ENCODE assay signal across 20 mouse cellular contexts in genomic region chr4:79265044-79265443, GRCm38 (mm10).
DNase-seq lines count a peak whose midpoint lies in the region; ATAC-seq and TF ChIP-seq lines count a peak whose summit lies in the region.
"Had no signal": no experiment of that assay in that cellular context is flagged by ENCODE, and none has a peak within 500 bp of the region (broad histone marks: within the 10 kb centered on the region; RNA-seq: fewer than 3 reads in every experiment).

No protein-coding gene starts in this region.

- H3K4me2 ChIP-seq in embryonic facial prominence, embryonic 14.5 days (ENCODE audit: low read depth, low read length): no peak overlapping the region
- no peak overlapping the region for H3K4me2 ChIP-seq in midbrain, embryonic 13.5 days (replicated peaks)
- no peak overlapping the region for H3K4me2 ChIP-seq in midbrain, embryonic 16.5 days (ENCODE audit: low read length)
- no peak overlapping the region for H3K4me2 ChIP-seq in forebrain, embryonic 15.5 days (replicated peaks)
- H3K4me2 ChIP-seq in intestine, postnatal 0 days (replicated peaks; ENCODE audit: low read depth): no peak overlapping the region
- H3K4me2 ChIP-seq: heart, embryonic 11.5 days; limb, embryonic 12.5 days; liver, embryonic 13.5 days; neural tube, embryonic 13.5 days had no signal

- H3K9me3 ChIP-seq in embryonic facial prominence, embryonic 14.5 days (ENCODE audit: control insufficient read depth, low read length): no peaks in the 10 kb centered on the region
- no peaks in the 10 kb centered on the region for H3K9me3 ChIP-seq in embryonic facial prominence, embryonic 10.5 days
- no peaks in the 10 kb centered on the region for H3K9me3 ChIP-seq in midbrain, embryonic 13.5 days
- H3K9me3 ChIP-seq in midbrain, embryonic 16.5 days (replicated peaks; ENCODE audit: control insufficient read depth, low read length, poor library complexity, severe bottlenecking): no peaks in the 10 kb centered on the region
- no peaks in the 10 kb centered on the region for H3K9me3 ChIP-seq in forebrain, embryonic 15.5 days
- H3K9me3 ChIP-seq in intestine, postnatal 0 days (ENCODE audit: control insufficient read depth): no peaks in the 10 kb centered on the region
- H3K9me3 ChIP-seq: limb, embryonic 12.5 days; liver, embryonic 13.5 days; neural tube, embryonic 13.5 days had no signal

- WGBS in embryonic facial prominence, embryonic 14.5 days: 64% methylated on average over 1 of the region's 1 CpGs
- WGBS in embryonic facial prominence, embryonic 10.5 days: 92% methylated on average over 1 of the region's 1 CpGs
- 72% methylated on average over 1 of the region's 1 CpGs for WGBS in midbrain, embryonic 13.5 days
- 89% methylated on average over 1 of the region's 1 CpGs for WGBS in midbrain, embryonic 16.5 days
- WGBS in forebrain, embryonic 15.5 days: 45% methylated on average over 1 of the region's 1 CpGs
- 71% methylated on average over 1 of the region's 1 CpGs for WGBS in intestine, postnatal 0 days

- no peak; the same call in 1 of the 2 replicates for ATAC-seq in embryonic facial prominence, embryonic 14.5 days (ENCODE audit: low read depth)
- ATAC-seq in midbrain, embryonic 13.5 days: peak; percentile 66; the same call in 1 of the 2 replicates
- ATAC-seq in midbrain, embryonic 16.5 days: no peak
- ATAC-seq in forebrain, embryonic 15.5 days (replicated peaks): peak; percentile 93
- 0 out of 2 replicates have a peak, but pooled peaks have one; percentile 31 for ATAC-seq in intestine, postnatal 0 days

- H3K36me3 ChIP-seq in embryonic facial prominence, embryonic 14.5 days (ENCODE audit: control insufficient read depth, insufficient read depth, low read length): no peaks in the 10 kb centered on the region
- H3K36me3 ChIP-seq in embryonic facial prominence, embryonic 10.5 days (replicated peaks): no peaks in the 10 kb centered on the region
- H3K36me3 ChIP-seq in midbrain, embryonic 13.5 days: no peaks in the 10 kb centered on the region
- H3K36me3 ChIP-seq in midbrain, embryonic 16.5 days (ENCODE audit: control insufficient read depth, insufficient read depth, low read length): no peaks in the 10 kb centered on the region
- no peaks in the 10 kb centered on the region for H3K36me3 ChIP-seq in forebrain, embryonic 15.5 days
- H3K36me3 ChIP-seq in intestine, postnatal 0 days (ENCODE audit: control insufficient read depth, insufficient read depth): no peaks in the 10 kb centered on the region
- H3K36me3 ChIP-seq: limb, embryonic 12.5 days; liver, embryonic 13.5 days; neural tube, embryonic 13.5 days had no signal

- no peaks in the 10 kb centered on the region for H3K27me3 ChIP-seq in embryonic facial prominence, embryonic 14.5 days (replicated peaks; ENCODE audit: control insufficient read depth, insufficient read depth, low read length)
- no peaks in the 10 kb centered on the region for H3K27me3 ChIP-seq in embryonic facial prominence, embryonic 10.5 days (replicated peaks; ENCODE audit: low read depth, poor library complexity, severe bottlenecking)
- H3K27me3 ChIP-seq in midbrain, embryonic 13.5 days: no peaks in the 10 kb centered on the region
- no peaks in the 10 kb centered on the region for H3K27me3 ChIP-seq in midbrain, embryonic 16.5 days (ENCODE audit: control insufficient read depth, insufficient read depth, low read depth, low read length)
- H3K27me3 ChIP-seq in forebrain, embryonic 15.5 days: no peaks in the 10 kb centered on the region
- H3K27me3 ChIP-seq in intestine, postnatal 0 days (replicated peaks; ENCODE audit: control insufficient read depth, insufficient read depth, low read length): no peaks in the 10 kb centered on the region
- H3K27me3 ChIP-seq: CH12.LX; limb, embryonic 12.5 days; liver, embryonic 13.5 days; neural tube, embryonic 13.5 days had no signal

- no peak overlapping the region for H3K4me3 ChIP-seq in embryonic facial prominence, embryonic 14.5 days (ENCODE audit: low read depth, low read length)
- H3K4me3 ChIP-seq in embryonic facial prominence, embryonic 10.5 days: no peak overlapping the region
- H3K4me3 ChIP-seq in midbrain, embryonic 13.5 days (replicated peaks): no peak overlapping the region
- H3K4me3 ChIP-seq in midbrain, embryonic 16.5 days (ENCODE audit: low read depth, low read length): no peak overlapping the region
- H3K4me3 ChIP-seq in forebrain, embryonic 15.5 days: no peak overlapping the region
- H3K4me3 ChIP-seq in intestine, postnatal 0 days (ENCODE audit: low read depth, low read length): no peak overlapping the region
- H3K4me3 ChIP-seq: left cerebral cortex, adult 2 months; limb, embryonic 12.5 days; liver, embryonic 13.5 days; neural tube, embryonic 13.5 days had no signal

- H3K4me1 ChIP-seq in embryonic facial prominence, embryonic 14.5 days (ENCODE audit: control insufficient read depth, insufficient read depth, low read length): no peaks in the 10 kb centered on the region
- H3K4me1 ChIP-seq in embryonic facial prominence, embryonic 10.5 days: no peaks in the 10 kb centered on the region
- no peaks in the 10 kb centered on the region for H3K4me1 ChIP-seq in midbrain, embryonic 13.5 days (replicated peaks)
- no peaks in the 10 kb centered on the region for H3K4me1 ChIP-seq in midbrain, embryonic 16.5 days (ENCODE audit: control insufficient read depth, insufficient read depth, low read length)
- H3K4me1 ChIP-seq in forebrain, embryonic 15.5 days: no peaks in the 10 kb centered on the region
- no peaks in the 10 kb centered on the region for H3K4me1 ChIP-seq in intestine, postnatal 0 days (replicated peaks; ENCODE audit: control insufficient read depth, insufficient read depth, low read length)
- H3K4me1 ChIP-seq: limb, embryonic 12.5 days; liver, embryonic 13.5 days; neural tube, embryonic 13.5 days had no signal

- DNase-seq in embryonic facial prominence, embryonic 14.5 days (ENCODE audit: low spot score): peak; percentile 4
- no peak for DNase-seq in embryonic facial prominence, embryonic 10.5 days (ENCODE audit: low spot score)
- DNase-seq in urinary bladder, adult 18-20 months (ENCODE audit: low spot score in 2 of 2): no peak
- no peak for DNase-seq in gastrocnemius, adult 8-10 months (ENCODE audit: low spot score in 2 of 2)
- DNase-seq: adrenal gland, postnatal 14 days; cerebellum, adult 9-11 months; heart, postnatal 14 days; kidney, adult 18-20 months; kidney, postnatal 14 days; liver, embryonic 13.5 days; thymus, adult 18-20 months had no signal

- no peak overlapping the region for H3K9ac ChIP-seq in embryonic facial prominence, embryonic 14.5 days (ENCODE audit: low read depth, low read length)
- H3K9ac ChIP-seq in midbrain, embryonic 13.5 days (replicated peaks): no peak overlapping the region
- no peak overlapping the region for H3K9ac ChIP-seq in midbrain, embryonic 16.5 days (ENCODE audit: low read depth, low read length)
- no peak overlapping the region for H3K9ac ChIP-seq in forebrain, embryonic 15.5 days (replicated peaks)
- no peak overlapping the region for H3K9ac ChIP-seq in intestine, postnatal 0 days (ENCODE audit: low read depth, low read length)
- H3K9ac ChIP-seq: limb, embryonic 12.5 days; liver, embryonic 13.5 days; neural tube, embryonic 13.5 days had no signal

- no peak overlapping the region for H3K27ac ChIP-seq in embryonic facial prominence, embryonic 14.5 days (replicated peaks; ENCODE audit: low read depth, low read length)
- H3K27ac ChIP-seq in embryonic facial prominence, embryonic 10.5 days (replicated peaks): no peak overlapping the region
- H3K27ac ChIP-seq in midbrain, embryonic 13.5 days: no peak overlapping the region
- no peak overlapping the region for H3K27ac ChIP-seq in midbrain, embryonic 16.5 days (ENCODE audit: low read length)
- 0 out of 2 replicates have a peak overlapping the region, but pooled peaks have one; percentile 5 for H3K27ac ChIP-seq in forebrain, embryonic 15.5 days (replicated peaks)
- H3K27ac ChIP-seq in intestine, postnatal 0 days (ENCODE audit: low read depth, low read length): no peak overlapping the region
- H3K27ac ChIP-seq: left cerebral cortex, adult 2 months; limb, embryonic 12.5 days; liver, embryonic 13.5 days; neural tube, embryonic 13.5 days had no signal

- no peak for TF ChIP-seq CTCF in intestine, postnatal 0 days (IDR thresholded peaks at IDR 0.05; ENCODE audit: low read depth)

Comparison
In these comparisons a context has a peak if more than half of its experiments do, and no peak if none do; other contexts are left out.
1. ATAC-seq: peak in midbrain, embryonic 13.5 days (single experiment), forebrain, embryonic 15.5 days (single experiment) and intestine, postnatal 0 days (single experiment); none in embryonic facial prominence, embryonic 14.5 days (single experiment) and midbrain, embryonic 16.5 days (single experiment).